Mouse (Mus musculus) hindbrain, embryonic 11.5 days (tissue): ENCODE measurements at regions not wholly inside any gene's neighbourhood (a gene's known extent, or its start where the extent isn't known, plus 50 kb on each side); places are given as distances from the start of the nearest gene placed in this dataset.

ENCODE experiments used
- ATAC-seq: fragments of 200-750 bp; cut with Nextera tagmentation; 2 replicates; pipeline ENCODE4 v1.8.0; 2017; ENCODE audit warnings: mild to moderate bottlenecking, moderate TSS enrichment, moderate library complexity; ENCODE audit not compliant: low FRiP score
- DNase-seq: peaks from one replicate; pipeline ENCODE4 v3.0.0-alpha.2; 2015; ENCODE audit warnings: low spot score
- H3K27ac ChIP-seq: fragments of 300-500 bp; sonication (generic); 2 replicates; pipeline ENCODE4 v1.5.1; 2014; ENCODE audit warnings: mild to moderate bottlenecking, low read depth, low read length
- H3K27me3 ChIP-seq: fragments of 300-500 bp; sonication (generic); 2 replicates; pipeline ENCODE4 v1.6.1; 2014; ENCODE audit warnings: mild to moderate bottlenecking, low read length, moderate library complexity, mixed read lengths; ENCODE audit not compliant: control insufficient read depth, insufficient read depth
- H3K36me3 ChIP-seq: fragments of 300-500 bp; sonication (generic); 2 replicates; pipeline ENCODE4 v1.6.1; 2014; ENCODE audit warnings: mild to moderate bottlenecking, low read length, moderate library complexity, mixed read lengths; ENCODE audit not compliant: control insufficient read depth, insufficient read depth
- H3K4me1 ChIP-seq: fragments of 300-500 bp; sonication (generic); replicated peaks from 2 replicates; pipeline ENCODE4 v1.6.1; 2014; ENCODE audit warnings: low read length, mixed read lengths; ENCODE audit not compliant: control insufficient read depth, insufficient read depth
- H3K4me2 ChIP-seq: fragments of 300-500 bp; sonication (generic); replicated peaks from 2 replicates; pipeline ENCODE4 v1.6.1; 2014; ENCODE audit warnings: mild to moderate bottlenecking, low read depth, low read length
- H3K4me3 ChIP-seq: fragments of 300-500 bp; sonication (generic); 2 replicates; pipeline ENCODE4 v1.5.1; 2014; ENCODE audit warnings: low read depth, low read length
- H3K9ac ChIP-seq: fragments of 300-500 bp; sonication (generic); 2 replicates; pipeline ENCODE4 v1.6.1; 2014; ENCODE audit warnings: low read depth, low read length
- H3K9me3 ChIP-seq: fragments of 300-500 bp; sonication (generic); 2 replicates; pipeline ENCODE4 v1.6.1; 2016; ENCODE audit warnings: low read length; ENCODE audit not compliant: control insufficient read depth
- WGBS: fragments of 180-500 bp; shearing (Covaris S2); extraction: QIAGEN DNeasy Blood & Tissue Kit; methylation state at CpG from one replicate; pipeline ENCODE4 v1.1.7; 2014; 5-methylcytosine and 5-hydroxymethylcytosine counted together

DNA sequence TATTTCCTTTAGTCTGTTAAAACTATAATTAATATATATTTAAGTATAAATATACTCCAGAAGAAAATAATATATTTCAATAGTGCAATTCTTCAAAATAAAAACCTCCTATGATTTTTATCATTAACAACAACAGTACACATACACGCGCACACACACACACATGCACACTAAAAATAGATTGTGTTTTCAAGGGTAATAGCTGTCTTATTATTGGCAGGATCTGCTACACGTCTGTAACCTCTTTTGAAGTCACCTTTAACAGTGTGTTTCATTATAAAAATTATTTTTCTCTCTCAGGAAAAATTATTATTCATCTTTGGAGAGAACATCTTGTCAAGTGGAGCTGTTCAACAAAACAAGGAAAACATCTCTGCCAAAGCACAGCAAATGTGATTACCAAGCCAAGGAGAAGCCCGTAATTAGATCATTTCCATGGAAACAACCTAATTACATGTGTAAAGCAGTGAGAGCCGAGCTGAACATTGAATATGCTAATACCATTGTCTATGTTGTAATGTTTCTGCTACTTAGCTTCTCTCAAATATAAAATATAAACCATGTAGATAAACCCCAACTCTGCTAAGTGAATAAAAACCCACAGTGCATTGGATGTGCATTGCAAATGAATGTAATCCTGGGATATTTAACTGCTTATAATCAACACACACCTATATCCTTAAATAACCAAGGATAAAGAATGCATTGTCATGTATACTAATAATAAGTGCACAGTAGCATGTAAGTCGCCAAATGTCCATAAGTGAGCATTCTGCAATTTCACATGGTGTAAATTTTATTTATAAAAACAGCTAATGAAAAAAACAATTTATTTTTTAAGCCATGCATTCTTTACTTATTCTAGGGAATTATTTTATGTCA is 719.4 kb upstream of the Tbl1xr1 start:
- Histone ChIP-seq H3K36me3 (no peaks in the 10 kb centered on the region), H3K27ac (no peak overlapping the region), H3K4me2 (no peak overlapping the region), H3K4me1 (no peaks in the 10 kb centered on the region), H3K4me3 (no peak overlapping the region), H3K27me3 (no peaks in the 10 kb centered on the region), H3K9ac (no peak overlapping the region), H3K9me3 (no peaks in the 10 kb centered on the region)
- DNase-seq (no peak), ATAC-seq (peak; percentile 58; the same call in 1 of the 2 replicates)
- WGBS, result 76% methylated on average over 6 of the region's 6 CpGs

DNA sequence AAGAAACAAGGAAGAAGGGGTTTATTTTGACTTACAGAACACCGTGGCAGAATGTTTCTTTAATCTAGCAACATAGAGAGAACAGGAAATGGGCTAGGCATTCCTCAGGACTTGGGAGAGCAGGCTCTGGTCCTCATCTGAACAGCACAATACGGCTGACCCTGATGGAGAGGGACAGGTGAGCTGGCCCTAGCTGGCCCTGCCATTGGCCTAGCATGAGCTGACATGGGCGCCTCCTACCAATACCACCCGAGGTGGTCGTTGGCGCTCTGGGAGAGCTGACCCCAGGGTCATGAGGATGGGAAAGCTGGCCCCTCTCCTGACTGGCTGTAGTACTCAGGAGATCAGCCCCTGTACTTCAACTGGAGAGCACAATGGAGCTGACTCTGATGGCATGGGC is 718.4 kb upstream of the Tbl1xr1 start:
- no peak for DNase-seq
- no peaks in the 10 kb centered on the region for H3K27me3 ChIP-seq
- H3K36me3 ChIP-seq, result no peaks in the 10 kb centered on the region
- no peak overlapping the region for H3K4me3 ChIP-seq
- no peak overlapping the region for H3K4me2 ChIP-seq
- WGBS, result 88% methylated on average over 6 of the region's 6 CpGs
- no peaks in the 10 kb centered on the region for H3K9me3 ChIP-seq
- no peak overlapping the region for H3K27ac ChIP-seq
- H3K4me1 ChIP-seq, result no peaks in the 10 kb centered on the region
- no peak; the same call in 1 of the 2 replicates for ATAC-seq
- H3K9ac ChIP-seq, result no peak overlapping the region

DNA sequence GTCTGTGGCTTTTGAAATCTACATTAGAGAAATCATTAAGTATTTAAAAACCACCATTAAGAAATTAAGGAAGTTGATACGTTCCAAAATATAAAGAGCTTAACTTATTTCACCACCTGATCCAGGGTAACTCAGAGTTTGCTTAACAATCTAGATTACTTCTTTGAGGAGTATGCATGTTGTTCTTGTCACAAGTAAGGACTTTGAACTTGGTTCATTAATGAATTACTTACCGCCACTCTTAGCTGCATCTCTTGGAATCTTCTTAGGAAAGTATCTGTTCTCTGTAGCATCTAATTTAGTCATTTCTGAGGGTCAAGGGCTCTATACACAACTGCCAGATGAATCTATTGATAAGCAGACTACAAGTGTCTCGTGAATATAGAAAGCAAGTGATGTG is 715.4 kb upstream of the Tbl1xr1 start:
- H3K27me3 ChIP-seq, result no peaks in the 10 kb centered on the region
- no peaks in the 10 kb centered on the region for H3K9me3 ChIP-seq
- H3K27ac ChIP-seq, result no peak overlapping the region
- H3K4me1 ChIP-seq, result no peaks in the 10 kb centered on the region
- H3K9ac ChIP-seq, result no peak overlapping the region
- no peak overlapping the region for H3K4me2 ChIP-seq
- ATAC-seq (no peak), DNase-seq (no peak)
- H3K36me3 ChIP-seq, result no peaks in the 10 kb centered on the region
- 88% methylated on average over 3 of the region's 3 CpGs for WGBS
- H3K4me3 ChIP-seq, result no peak overlapping the region

DNA sequence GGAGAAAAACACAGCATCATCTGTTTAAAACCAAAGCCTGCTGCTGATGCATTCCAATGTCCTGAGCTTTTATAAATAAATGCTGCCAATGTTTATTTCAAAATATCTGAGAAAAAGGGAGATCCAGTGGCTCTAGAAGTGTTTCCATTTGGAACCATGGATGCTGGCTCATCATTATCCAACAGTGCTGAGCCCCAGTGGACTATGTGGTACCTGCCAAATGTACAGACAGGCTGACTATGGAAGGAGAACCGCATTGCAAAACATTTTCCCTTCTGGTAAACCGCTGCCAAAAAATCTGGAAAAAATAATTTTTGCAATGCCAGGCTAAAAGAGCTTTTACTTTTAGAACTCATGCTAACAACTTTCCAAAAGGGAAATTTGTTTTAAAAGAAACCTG is 696.6 kb upstream of the Tbl1xr1 start:
- H3K9ac ChIP-seq, result no peak overlapping the region
- WGBS, result 87% methylated on average over 2 of the region's 2 CpGs
- ATAC-seq, result no peak
- no peaks in the 10 kb centered on the region for H3K36me3 ChIP-seq
- H3K4me2 ChIP-seq, result no peak overlapping the region
- no peak overlapping the region for H3K4me3 ChIP-seq
- H3K9me3 ChIP-seq, result no peaks in the 10 kb centered on the region
- no peak overlapping the region for H3K27ac ChIP-seq
- no peak for DNase-seq
- H3K27me3 ChIP-seq, result no peaks in the 10 kb centered on the region
- H3K4me1 ChIP-seq, result no peaks in the 10 kb centered on the region

DNA sequence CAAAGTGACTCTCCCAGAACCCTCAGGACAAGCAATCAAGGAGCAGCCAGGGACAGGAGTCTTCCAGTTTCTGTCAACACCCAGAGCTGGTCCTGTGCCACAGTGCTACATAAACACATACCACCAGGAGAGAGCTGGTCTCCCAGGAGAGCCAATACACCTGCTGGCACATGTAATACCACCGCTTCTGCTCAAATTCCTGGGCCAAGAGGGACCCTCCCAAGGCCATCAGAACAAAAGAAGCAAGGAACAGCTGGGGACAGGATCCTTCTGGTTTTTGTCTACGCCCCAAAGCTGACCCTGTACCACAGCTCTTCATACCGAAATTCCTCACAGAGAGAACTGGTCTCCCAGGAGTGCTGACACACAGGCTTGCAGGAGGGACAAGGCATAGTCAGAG is 695.4 kb upstream of the Tbl1xr1 start:
- Histone ChIP-seq H3K27ac (no peak overlapping the region), H3K9ac (no peak overlapping the region), H3K27me3 (no peaks in the 10 kb centered on the region), H3K4me2 (no peak overlapping the region), H3K4me1 (no peaks in the 10 kb centered on the region), H3K36me3 (no peaks in the 10 kb centered on the region), H3K4me3 (no peak overlapping the region), H3K9me3 (no peaks in the 10 kb centered on the region)
- no peak for DNase-seq
- WGBS, result 55% methylated on average over 3 of the region's 3 CpGs
- no peak for ATAC-seq

DNA sequence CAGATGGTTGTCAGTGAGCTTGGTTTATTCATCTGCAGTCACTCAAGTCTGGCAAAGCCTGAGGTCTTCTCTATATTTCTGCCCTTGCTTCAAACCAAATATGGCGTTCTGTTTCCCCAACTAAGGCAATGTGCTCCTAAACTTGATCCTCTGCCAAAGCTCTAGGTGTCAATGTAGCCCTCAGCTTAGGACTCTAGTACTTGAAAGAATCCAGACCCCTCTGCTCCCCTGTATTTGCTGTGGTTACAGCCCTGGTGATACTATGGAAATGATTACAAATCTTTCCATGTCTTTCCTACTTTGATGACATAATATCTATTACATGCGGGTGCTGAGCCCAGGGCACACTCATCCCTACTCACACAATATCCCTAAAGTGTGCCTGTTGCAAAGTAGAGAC is 672.9 kb upstream of the Tbl1xr1 start:
- Histone ChIP-seq H3K27ac (no peak overlapping the region), H3K4me1 (no peaks in the 10 kb centered on the region), H3K9me3 (no peaks in the 10 kb centered on the region), H3K36me3 (no peaks in the 10 kb centered on the region), H3K4me3 (no peak overlapping the region), H3K9ac (no peak overlapping the region), H3K4me2 (no peak overlapping the region), H3K27me3 (no peaks in the 10 kb centered on the region)
- 94% methylated on average over 2 of the region's 2 CpGs for WGBS
- no peak for DNase-seq
- ATAC-seq, result no peak

DNA sequence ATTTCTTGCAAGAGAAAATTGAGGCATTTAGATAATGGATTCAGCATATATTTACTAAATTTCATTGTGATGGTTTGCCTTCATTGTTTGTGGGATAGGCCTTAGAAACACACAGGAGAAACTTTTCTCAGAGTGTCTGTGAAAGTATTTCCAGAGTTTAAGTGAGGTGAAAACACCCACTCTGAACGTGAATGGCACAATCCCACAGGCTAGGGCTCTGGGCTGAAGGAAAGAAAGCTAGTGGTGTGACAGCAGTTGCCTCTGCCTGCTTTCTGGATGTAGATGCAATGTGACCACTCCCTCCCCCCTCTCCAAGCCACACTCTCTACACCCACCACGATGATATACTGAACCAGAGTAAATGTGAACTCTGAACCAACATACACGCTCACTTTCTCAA is 672.4 kb upstream of the Tbl1xr1 start:
- ATAC-seq, result no peak
- Histone ChIP-seq H3K36me3 (no peaks in the 10 kb centered on the region), H3K9ac (no peak overlapping the region), H3K4me3 (no peak overlapping the region), H3K27me3 (no peaks in the 10 kb centered on the region), H3K9me3 (no peaks in the 10 kb centered on the region), H3K27ac (no peak overlapping the region), H3K4me1 (no peaks in the 10 kb centered on the region), H3K4me2 (no peak overlapping the region)
- DNase-seq, result no peak
- 73% methylated on average over 3 of the region's 3 CpGs for WGBS

DNA sequence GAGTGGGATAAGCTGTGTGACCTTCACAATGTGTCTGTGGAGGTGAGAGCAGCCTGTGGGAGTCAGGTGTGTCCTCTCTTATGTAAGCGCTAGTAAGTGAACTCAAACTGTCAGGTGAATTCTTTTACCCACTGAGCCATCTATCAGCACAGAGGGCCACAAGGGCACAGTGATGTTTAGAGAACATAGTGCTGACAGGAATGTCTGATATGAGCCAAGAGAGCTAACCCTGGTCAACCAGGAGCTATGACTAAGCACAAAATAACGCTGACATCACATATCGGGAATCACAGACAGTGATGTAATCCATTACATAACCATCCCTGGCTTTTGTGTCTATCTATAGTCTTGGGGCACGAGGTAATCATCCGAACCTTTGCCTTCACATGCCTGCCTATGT is 669.4 kb upstream of the Tbl1xr1 start:
- no peak for DNase-seq
- Histone ChIP-seq H3K4me2 (no peak overlapping the region), H3K27ac (no peak overlapping the region), H3K4me3 (no peak overlapping the region), H3K4me1 (no peaks in the 10 kb centered on the region), H3K27me3 (no peaks in the 10 kb centered on the region), H3K36me3 (no peaks in the 10 kb centered on the region), H3K9ac (no peak overlapping the region), H3K9me3 (no peaks in the 10 kb centered on the region)
- WGBS, result 89% methylated on average over 5 of the region's 5 CpGs
- no peak for ATAC-seq

DNA sequence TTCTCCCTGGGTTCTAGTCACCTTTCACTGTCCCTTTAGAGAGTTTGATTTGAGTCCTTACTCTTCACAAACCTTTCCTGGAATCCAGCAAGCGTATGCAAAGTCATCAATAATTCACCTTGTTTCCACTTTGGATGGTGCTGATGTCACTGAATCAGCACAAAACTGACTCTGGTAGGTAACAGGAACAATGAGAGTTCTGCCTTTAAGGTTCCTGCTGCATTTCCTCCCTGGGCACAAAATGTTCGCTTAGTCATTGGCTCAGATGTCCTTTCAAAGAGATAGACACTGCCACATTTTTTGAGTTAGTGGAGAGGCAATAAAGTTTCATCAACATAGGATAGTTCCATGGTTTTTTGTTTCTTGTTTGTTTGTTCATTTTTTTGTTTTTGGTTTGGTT is 664.4 kb upstream of the Tbl1xr1 start:
- H3K27ac ChIP-seq, result no peak overlapping the region
- ATAC-seq (no peak), DNase-seq (no peak)
- H3K9me3 ChIP-seq, result no peaks in the 10 kb centered on the region
- H3K4me2 ChIP-seq, result no peak overlapping the region
- no peaks in the 10 kb centered on the region for H3K27me3 ChIP-seq
- no peaks in the 10 kb centered on the region for H3K36me3 ChIP-seq
- 89% methylated on average over 2 of the region's 2 CpGs for WGBS
- no peak overlapping the region for H3K4me3 ChIP-seq
- no peak overlapping the region for H3K9ac ChIP-seq
- H3K4me1 ChIP-seq, result no peaks in the 10 kb centered on the region
